Mouse (Mus musculus): ENCODE data around the gene Slco1a1. TPM values are rescaled to one million over a fixed set of nuclear protein-coding genes. Genes with fewer than 3 reads are reported as not detected.
"Not testable (repeated sequence)": the region's sequence is repeated elsewhere in the genome, so short reads cannot be mapped to it uniquely, and the experiment has no call there.

The Slco1a1 gene
- polyA plus RNA-seq, 1 experiment from 2014 or later, result not detected

DNA sequence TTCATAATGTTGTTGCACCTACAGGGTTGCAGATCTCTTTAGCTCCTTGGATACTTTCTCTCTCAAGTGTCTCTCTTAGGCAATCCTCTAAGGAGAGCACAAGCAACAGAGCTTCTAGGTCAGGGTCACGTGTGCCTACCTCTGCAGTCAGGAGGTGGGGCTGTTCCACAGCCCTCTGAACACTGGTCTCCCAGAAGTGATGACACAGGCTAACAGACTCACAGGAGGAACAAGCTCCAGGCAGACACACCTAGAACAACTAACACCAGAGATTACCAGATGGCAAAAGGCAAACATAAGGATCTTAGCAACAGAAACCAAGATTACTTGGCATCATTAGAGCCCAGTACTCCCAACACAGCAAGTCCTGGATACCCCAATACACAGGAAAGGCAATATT, 64.2 kb downstream of the Slco1a1 start:
- Histone ChIP-seq H3K4me3 (ENCODE audit: low read depth, low read length) (no peak overlapping the region), H3K4me1 (ENCODE audit: control insufficient read depth, insufficient read depth, low read length) (no peaks in the 10 kb centered on the region), H3K27me3 (ENCODE audit: control insufficient read depth, insufficient read depth, low read length) (no peaks in the 10 kb centered on the region), H3K4me2 (ENCODE audit: low read depth, low read length) (no peak overlapping the region), H3K36me3 (ENCODE audit: control insufficient read depth, insufficient read depth, low read length) (no peaks in the 10 kb centered on the region), H3K9me3 (ENCODE audit: control insufficient read depth, low read length) (no peaks in the 10 kb centered on the region), H3K9ac (replicated peaks; ENCODE audit: low read depth, low read length) (no peak overlapping the region), H3K27ac (ENCODE audit: low read depth, low read length) (no peak overlapping the region)
- 48% methylated on average over 1 of the region's 1 CpGs for WGBS
- ATAC-seq (ENCODE audit: low read depth), result no peak

DNA sequence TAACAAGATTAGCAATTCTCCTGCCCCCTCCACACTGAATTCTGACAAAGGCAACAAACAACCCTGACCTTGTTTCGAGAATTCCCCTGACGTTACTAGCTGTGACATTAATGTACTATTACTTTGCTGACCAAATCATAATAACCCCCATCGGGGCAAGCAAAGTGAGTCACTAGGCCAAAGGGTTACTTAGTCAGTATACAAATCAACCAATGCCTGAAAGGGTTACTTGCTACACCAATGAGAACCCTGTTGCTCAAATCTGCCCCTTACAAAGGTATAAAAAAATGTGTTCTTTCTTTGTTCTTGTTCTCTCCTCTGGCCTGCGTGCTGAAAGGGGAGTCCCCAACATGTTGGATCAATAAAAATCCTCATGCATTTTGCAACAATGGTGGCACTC, 71.0 kb downstream of the Slco1a1 start:
- 72% methylated on average over 4 of the region's 4 CpGs for WGBS

DNA sequence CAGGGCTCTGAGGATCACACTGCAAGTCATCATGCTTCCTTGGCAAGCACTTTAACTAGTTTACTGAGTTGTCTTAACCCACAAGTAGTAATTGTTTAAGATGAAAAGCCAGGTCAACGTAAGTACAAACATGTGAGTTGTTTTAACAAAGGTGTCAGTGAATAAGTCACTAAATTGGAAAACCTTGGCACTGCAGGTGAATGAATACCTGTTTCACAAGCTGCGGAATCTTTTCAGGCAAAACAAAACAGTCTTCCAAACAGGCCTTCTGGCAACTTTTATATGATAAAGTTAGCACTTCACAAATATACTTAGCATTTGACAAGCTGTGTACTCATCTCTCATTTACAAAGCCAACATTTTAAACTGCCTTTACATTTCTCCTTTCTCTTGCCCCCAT, 75.1 kb downstream of the Slco1a1 start:
- H3K27ac ChIP-seq (ENCODE audit: low read depth, low read length), result no peak overlapping the region
- no peaks in the 10 kb centered on the region for H3K4me1 ChIP-seq (ENCODE audit: control insufficient read depth, insufficient read depth, low read length)
- no peaks in the 10 kb centered on the region for H3K27me3 ChIP-seq (ENCODE audit: control insufficient read depth, insufficient read depth, low read length)
- no peaks in the 10 kb centered on the region for H3K9me3 ChIP-seq (ENCODE audit: control insufficient read depth, low read length)
- H3K4me3 ChIP-seq (ENCODE audit: low read depth, low read length), result no peak overlapping the region
- ATAC-seq (ENCODE audit: low read depth), result no peak
- no peak overlapping the region for H3K4me2 ChIP-seq (ENCODE audit: low read depth, low read length)
- no peak overlapping the region for H3K9ac ChIP-seq (replicated peaks; ENCODE audit: low read depth, low read length)
- no peaks in the 10 kb centered on the region for H3K36me3 ChIP-seq (ENCODE audit: control insufficient read depth, insufficient read depth, low read length)
- WGBS, result 88% methylated on average over 2 of the region's 2 CpGs

More for the DNA sequence above, 71.0 kb downstream of the Slco1a1 start:
- not testable (repeated sequence) for H3K4me3 ChIP-seq (ENCODE audit: low read depth, low read length); H3K4me2 ChIP-seq (ENCODE audit: low read depth, low read length); H3K27me3 ChIP-seq (ENCODE audit: control insufficient read depth, insufficient read depth, low read length); ATAC-seq (ENCODE audit: low read depth); H3K36me3 ChIP-seq (ENCODE audit: control insufficient read depth, insufficient read depth, low read length); H3K9me3 ChIP-seq (ENCODE audit: control insufficient read depth, low read length); H3K4me1 ChIP-seq (ENCODE audit: control insufficient read depth, insufficient read depth, low read length); H3K9ac ChIP-seq (replicated peaks; ENCODE audit: low read depth, low read length); H3K27ac ChIP-seq (ENCODE audit: low read depth, low read length)

DNA sequence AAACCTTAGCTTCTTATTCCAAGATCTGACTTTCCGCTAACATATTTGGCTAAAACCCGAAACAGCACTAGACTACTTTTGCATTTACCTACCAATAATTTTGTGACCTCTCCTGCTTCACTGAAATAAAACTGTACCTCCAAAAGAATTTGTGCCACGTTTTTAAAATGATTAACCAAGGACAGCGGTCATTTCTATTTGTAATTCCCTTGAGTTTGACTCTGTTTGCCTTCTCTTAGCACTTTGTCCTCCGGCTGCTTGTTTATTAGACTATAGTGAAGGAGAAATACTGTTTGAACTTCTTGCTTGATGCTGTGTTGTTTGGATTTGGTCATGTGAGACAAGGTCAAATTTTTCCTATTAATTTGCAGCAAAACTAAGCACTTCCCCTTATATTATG, 78.0 kb downstream of the Slco1a1 start:
- no peak overlapping the region for H3K4me3 ChIP-seq (ENCODE audit: low read depth, low read length)
- H3K4me2 ChIP-seq (ENCODE audit: low read depth, low read length), result no peak overlapping the region

DNA sequence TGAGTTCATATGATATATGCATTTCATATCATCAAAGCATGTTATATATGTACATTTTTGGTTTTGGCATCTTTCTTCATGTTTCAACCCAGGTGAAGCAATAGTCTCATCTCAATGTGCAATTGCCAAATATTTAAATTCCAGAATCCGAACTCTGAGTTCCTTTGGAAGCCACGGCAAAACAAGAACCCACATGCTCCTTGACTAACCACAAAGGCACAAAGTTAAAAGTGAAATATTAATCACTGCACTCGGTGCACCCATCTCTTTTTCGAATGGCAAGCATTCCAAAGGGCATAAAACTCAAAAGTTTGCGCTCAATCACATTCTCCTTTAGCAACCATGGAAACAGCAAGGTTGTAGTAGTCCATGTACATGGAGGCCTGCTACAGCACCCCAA, 80.7 kb downstream of the Slco1a1 start:
- no peaks in the 10 kb centered on the region for H3K4me1 ChIP-seq (ENCODE audit: control insufficient read depth, insufficient read depth, low read length)
- no peak overlapping the region for H3K4me3 ChIP-seq (ENCODE audit: low read depth, low read length)
- no peaks in the 10 kb centered on the region for H3K27me3 ChIP-seq (ENCODE audit: control insufficient read depth, insufficient read depth, low read length)
- no peak for ATAC-seq (ENCODE audit: low read depth)
- H3K9ac ChIP-seq (replicated peaks; ENCODE audit: low read depth, low read length), result no peak overlapping the region
- WGBS, result 83% methylated on average over 5 of the region's 5 CpGs
- H3K27ac ChIP-seq (ENCODE audit: low read depth, low read length), result no peak overlapping the region
- H3K9me3 ChIP-seq (ENCODE audit: control insufficient read depth, low read length), result no peaks in the 10 kb centered on the region
- no peak overlapping the region for H3K4me2 ChIP-seq (ENCODE audit: low read depth, low read length)
- H3K36me3 ChIP-seq (ENCODE audit: control insufficient read depth, insufficient read depth, low read length), result no peaks in the 10 kb centered on the region

More for the DNA sequence above, 78.0 kb downstream of the Slco1a1 start:
- no peaks in the 10 kb centered on the region for H3K9me3 ChIP-seq (ENCODE audit: control insufficient read depth, low read length)
- ATAC-seq (ENCODE audit: low read depth), result no peak
- no peaks in the 10 kb centered on the region for H3K4me1 ChIP-seq (ENCODE audit: control insufficient read depth, insufficient read depth, low read length)
- no peaks in the 10 kb centered on the region for H3K36me3 ChIP-seq (ENCODE audit: control insufficient read depth, insufficient read depth, low read length)
- 87% methylated on average over 5 of the region's 5 CpGs for WGBS
- H3K27ac ChIP-seq (ENCODE audit: low read depth, low read length), result no peak overlapping the region
- no peak overlapping the region for H3K9ac ChIP-seq (replicated peaks; ENCODE audit: low read depth, low read length)
- no peaks in the 10 kb centered on the region for H3K27me3 ChIP-seq (ENCODE audit: control insufficient read depth, insufficient read depth, low read length)

DNA sequence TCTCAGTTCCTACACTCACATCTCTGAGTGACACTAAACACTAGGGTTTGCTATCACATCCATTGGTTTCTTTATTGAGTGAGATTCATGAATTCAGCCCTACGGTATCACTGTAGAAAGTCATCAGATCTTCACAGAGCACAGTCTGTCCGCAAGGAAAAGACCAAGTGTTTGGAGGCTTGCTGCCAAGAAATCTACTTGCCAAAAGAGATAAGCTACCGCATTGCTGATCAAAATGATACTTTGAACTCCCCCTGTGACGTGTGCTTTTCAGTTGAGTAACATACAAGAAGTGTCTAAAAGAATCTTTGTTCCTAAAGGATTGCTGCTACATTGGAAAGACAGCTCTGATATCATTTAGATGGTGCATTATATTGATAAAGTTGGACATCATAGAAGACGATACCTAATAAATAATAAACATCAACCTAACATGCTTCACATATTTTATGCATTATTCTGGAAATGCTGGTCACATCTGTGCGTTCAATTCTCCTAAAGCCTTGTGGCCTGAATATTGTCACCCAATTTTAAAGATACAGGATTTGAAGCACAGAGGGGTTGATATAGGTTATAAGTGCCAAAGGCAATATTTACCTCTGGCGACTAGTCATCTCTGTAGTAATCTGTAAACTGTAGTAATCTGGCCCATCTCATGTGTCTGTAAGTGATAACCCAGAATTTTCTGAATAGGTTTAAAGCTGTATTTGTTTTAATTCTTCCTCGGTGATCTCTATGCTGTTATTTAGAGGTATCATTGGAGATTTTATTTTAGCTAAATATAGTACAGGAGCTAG, 88.8 kb downstream of the Slco1a1 start:
- Histone ChIP-seq H3K9me3 (ENCODE audit: control insufficient read depth, low read length) (no peaks in the 10 kb centered on the region), H3K36me3 (ENCODE audit: control insufficient read depth, insufficient read depth, low read length) (no peaks in the 10 kb centered on the region), H3K27ac (ENCODE audit: low read depth, low read length) (no peak overlapping the region), H3K27me3 (ENCODE audit: control insufficient read depth, insufficient read depth, low read length) (no peaks in the 10 kb centered on the region), H3K4me3 (ENCODE audit: low read depth, low read length) (no peak overlapping the region), H3K4me2 (ENCODE audit: low read depth, low read length) (no peak overlapping the region), H3K9ac (replicated peaks; ENCODE audit: low read depth, low read length) (no peak overlapping the region), H3K4me1 (ENCODE audit: control insufficient read depth, insufficient read depth, low read length) (no peaks in the 10 kb centered on the region)
- ATAC-seq (ENCODE audit: low read depth), result no peak
- WGBS, result 89% methylated on average over 8 of the region's 8 CpGs

Other genes with a start within 250 kb of the Slco1a1 start
- not detected in 2 replicates for gene Gm5724, start 173.2 kb downstream of the Slco1a1 start, polyA plus RNA-seq (2014; fragmentation: Nextera tagmentation; extraction: Ambion mirVana)
- 0.19 TPM in 1 of 2 replicates, not detected in the other for gene Slco1a4, start 90.8 kb downstream of the Slco1a1 start, polyA plus RNA-seq (2014; fragmentation: Nextera tagmentation; extraction: Ambion mirVana)
- gene Gm6614, start 64.5 kb upstream of the Slco1a1 start, polyA plus RNA-seq (2014; fragmentation: Nextera tagmentation; extraction: Ambion mirVana), result 0.08 TPM in 1 of 2 replicates, not detected in the other

Data from neural tube, embryonic 14.5 days (tissue).